Mouse (Mus musculus): ENCODE results near the gene Gng3. TPM values are rescaled to one million over a fixed set of nuclear protein-coding genes. Genes with fewer than 3 reads are reported as not detected.

The Gng3 gene
- polyA plus RNA-seq, 1 experiment from 2014 or later: 83.4 TPM

GRCm38 (mm10) chr19:8803879-8804660 lies 34.9 kb downstream of the Gng3 start:
- Histone ChIP-seq H3K4me1 (replicated peaks; ENCODE audit: control insufficient read depth, insufficient read depth, low read length) (peaks cover 8% of the 10 kb centered on the region), H3K27ac (ENCODE audit: low read depth, low read length) (0 out of 2 replicates have a peak overlapping the region, but pooled peaks have one; percentile 7), H3K4me3 (ENCODE audit: low read depth, low read length) (no peak overlapping the region), H3K9me3 (ENCODE audit: control insufficient read depth, low read length) (no peaks in the 10 kb centered on the region), H3K9ac (ENCODE audit: low read length) (no peak overlapping the region), H3K4me2 (ENCODE audit: low read depth, low read length, severe bottlenecking) (no peak overlapping the region), H3K27me3 (ENCODE audit: control insufficient read depth, insufficient read depth, low read length) (no peaks in the 10 kb centered on the region), H3K36me3 (ENCODE audit: control insufficient read depth, insufficient read depth, low read length) (no peaks in the 10 kb centered on the region; the same call in 1 of the 2 replicates)
- WGBS: 90% methylated on average over 11 of the region's 11 CpGs
- ATAC-seq (replicated peaks; ENCODE audit: low FRiP score) (no peak), DNase-seq (ENCODE audit: low spot score) (no peak)

- Histone ChIP-seq H3K4me3 (ENCODE audit: low read depth, low read length) (no peak overlapping the region), H3K27ac (ENCODE audit: low read depth, low read length) (no peak overlapping the region; the same call in 1 of the 2 replicates), H3K4me2 (ENCODE audit: low read depth, low read length, severe bottlenecking) (peak overlapping the region; percentile 52; the same call in 1 of the 2 replicates)
Measured at GRCm38 (mm10) chr19:8803204-8803780, 35.7 kb downstream of the Gng3 start.

GRCm38 (mm10) chr19:8802130-8802821 lies 36.7 kb downstream of the Gng3 start, which contains the start of gene Zbtb3:
Gene Zbtb3, plus strand, starts transcription at chr19:8802555.
- ATAC-seq (replicated peaks; ENCODE audit: low FRiP score): peak; percentile 98
- under 1% methylated on average over 30 of the region's 30 CpGs for WGBS
- Histone ChIP-seq H3K9me3 (ENCODE audit: control insufficient read depth, low read length) (no peaks in the 10 kb centered on the region), H3K27ac (ENCODE audit: low read depth, low read length) (peak within 1 kb of the TSS; percentile 79), H3K4me3 (ENCODE audit: low read depth, low read length) (peak within 1 kb of the TSS; percentile 55), H3K36me3 (ENCODE audit: control insufficient read depth, insufficient read depth, low read length) (no peaks in the 10 kb centered on the region; the same call in 1 of the 2 replicates), H3K4me2 (ENCODE audit: low read depth, low read length, severe bottlenecking) (peak within 1 kb of the TSS; percentile 65), H3K9ac (ENCODE audit: low read length) (peak within 1 kb of the TSS; percentile 60), H3K4me1 (replicated peaks; ENCODE audit: control insufficient read depth, insufficient read depth, low read length) (peaks cover 8% of the 10 kb centered on the region), H3K27me3 (ENCODE audit: control insufficient read depth, insufficient read depth, low read length) (no peaks in the 10 kb centered on the region)
- peak; percentile 95 for DNase-seq (ENCODE audit: low spot score)

More at GRCm38 (mm10) chr19:8803204-8803780, 35.7 kb downstream of the Gng3 start:
- H3K9ac ChIP-seq (ENCODE audit: low read length): peak overlapping the region; percentile 60; the same call in 1 of the 2 replicates
- no peaks in the 10 kb centered on the region for H3K9me3 ChIP-seq (ENCODE audit: control insufficient read depth, low read length)
- peaks cover 8% of the 10 kb centered on the region for H3K4me1 ChIP-seq (replicated peaks; ENCODE audit: control insufficient read depth, insufficient read depth, low read length)
- DNase-seq (ENCODE audit: low spot score): no peak
- no peak for ATAC-seq (replicated peaks; ENCODE audit: low FRiP score)
- no peaks in the 10 kb centered on the region for H3K27me3 ChIP-seq (ENCODE audit: control insufficient read depth, insufficient read depth, low read length)
- WGBS: 95% methylated on average over 9 of the region's 9 CpGs
- H3K36me3 ChIP-seq (ENCODE audit: control insufficient read depth, insufficient read depth, low read length): no peaks in the 10 kb centered on the region; the same call in 1 of the 2 replicates

- Histone ChIP-seq H3K36me3 (ENCODE audit: control insufficient read depth, insufficient read depth, low read length) (peaks cover 4% of the 10 kb centered on the region; the same call in 1 of the 2 replicates), H3K9me3 (ENCODE audit: control insufficient read depth, low read length) (no peaks in the 10 kb centered on the region), H3K9ac (ENCODE audit: low read length) (no peak overlapping the region), H3K27ac (ENCODE audit: low read depth, low read length) (no peak overlapping the region), H3K4me3 (ENCODE audit: low read depth, low read length) (peak overlapping the region; percentile 78; the same call in 1 of the 2 replicates), H3K4me2 (ENCODE audit: low read depth, low read length, severe bottlenecking) (peak overlapping the region; percentile 69), H3K27me3 (ENCODE audit: control insufficient read depth, insufficient read depth, low read length) (no peaks in the 10 kb centered on the region), H3K4me1 (replicated peaks; ENCODE audit: control insufficient read depth, insufficient read depth, low read length) (peaks cover 8% of the 10 kb centered on the region)
- ATAC-seq (replicated peaks; ENCODE audit: low FRiP score) (no peak), DNase-seq (ENCODE audit: low spot score) (no peak)
Measured at GRCm38 (mm10) chr19:8798947-8799315, 40.1 kb downstream of the Gng3 start.

- peak within 1 kb of the TSS; percentile 69 for H3K4me2 ChIP-seq (ENCODE audit: low read depth, low read length, severe bottlenecking)
Measured at GRCm38 (mm10) chr19:8798264-8798946, 40.6 kb downstream of the Gng3 start, which contains the start of gene Polr2g. Gene Polr2g, minus strand, starts transcription at chr19:8798577.

GRCm38 (mm10) chr19:8790171-8790570 lies 48.8 kb downstream of the Gng3 start:
- Histone ChIP-seq H3K4me3 (ENCODE audit: low read depth, low read length) (no peak overlapping the region), H3K9me3 (ENCODE audit: control insufficient read depth, low read length) (no peaks in the 10 kb centered on the region), H3K9ac (ENCODE audit: low read length) (no peak overlapping the region), H3K27me3 (ENCODE audit: control insufficient read depth, insufficient read depth, low read length) (no peaks in the 10 kb centered on the region), H3K36me3 (ENCODE audit: control insufficient read depth, insufficient read depth, low read length) (peaks cover 15% of the 10 kb centered on the region; the same call in 1 of the 2 replicates), H3K4me1 (replicated peaks; ENCODE audit: control insufficient read depth, insufficient read depth, low read length) (no peaks in the 10 kb centered on the region), H3K4me2 (ENCODE audit: low read depth, low read length, severe bottlenecking) (no peak overlapping the region), H3K27ac (ENCODE audit: low read depth, low read length) (no peak overlapping the region)
- ATAC-seq (replicated peaks; ENCODE audit: low FRiP score) (no peak), DNase-seq (ENCODE audit: low spot score) (no peak)
- 85% methylated on average over 7 of the region's 7 CpGs for WGBS

More at GRCm38 (mm10) chr19:8798264-8798946, 40.6 kb downstream of the Gng3 start, which contains the start of gene Polr2g:
- H3K27me3 ChIP-seq (ENCODE audit: control insufficient read depth, insufficient read depth, low read length): no peaks in the 10 kb centered on the region
- H3K4me3 ChIP-seq (ENCODE audit: low read depth, low read length): peak within 1 kb of the TSS; percentile 78
- peaks cover 8% of the 10 kb centered on the region; the same call in 1 of the 2 replicates for H3K36me3 ChIP-seq (ENCODE audit: control insufficient read depth, insufficient read depth, low read length)
- ATAC-seq (replicated peaks; ENCODE audit: low FRiP score) (peak; percentile 75), DNase-seq (ENCODE audit: low spot score) (peak; percentile 90)
- H3K9me3 ChIP-seq (ENCODE audit: control insufficient read depth, low read length): no peaks in the 10 kb centered on the region
- 0 out of 2 replicates have a peak within 1 kb of the TSS, but pooled peaks have one; percentile 31 for H3K27ac ChIP-seq (ENCODE audit: low read depth, low read length)
- peak within 1 kb of the TSS; percentile 81 for H3K9ac ChIP-seq (ENCODE audit: low read length)
- WGBS: 2% methylated on average over 25 of the region's 25 CpGs
- peaks cover 8% of the 10 kb centered on the region for H3K4me1 ChIP-seq (replicated peaks; ENCODE audit: control insufficient read depth, insufficient read depth, low read length)

- Histone ChIP-seq H3K36me3 (ENCODE audit: control insufficient read depth, insufficient read depth, low read length) (peaks cover 13% of the 10 kb centered on the region; the same call in 1 of the 2 replicates), H3K9me3 (ENCODE audit: control insufficient read depth, low read length) (no peaks in the 10 kb centered on the region), H3K9ac (ENCODE audit: low read length) (no peak overlapping the region), H3K4me1 (replicated peaks; ENCODE audit: control insufficient read depth, insufficient read depth, low read length) (no peaks in the 10 kb centered on the region), H3K27ac (ENCODE audit: low read depth, low read length) (no peak overlapping the region), H3K4me3 (ENCODE audit: low read depth, low read length) (no peak overlapping the region), H3K4me2 (ENCODE audit: low read depth, low read length, severe bottlenecking) (no peak overlapping the region), H3K27me3 (ENCODE audit: control insufficient read depth, insufficient read depth, low read length) (no peaks in the 10 kb centered on the region)
- no peak for ATAC-seq (replicated peaks; ENCODE audit: low FRiP score)
- no peak for DNase-seq (ENCODE audit: low spot score)
- WGBS: 65% methylated on average over 1 of the region's 1 CpGs
Measured at GRCm38 (mm10) chr19:8789171-8789570, 49.8 kb downstream of the Gng3 start.

- H3K36me3 ChIP-seq (ENCODE audit: control insufficient read depth, insufficient read depth, low read length): peaks cover 8% of the 10 kb centered on the region; the same call in 1 of the 2 replicates
- WGBS: 18% methylated on average over 3 of the region's 3 CpGs
- no peak overlapping the region for H3K4me2 ChIP-seq (ENCODE audit: low read depth, low read length, severe bottlenecking)
- H3K9me3 ChIP-seq (ENCODE audit: control insufficient read depth, low read length): no peaks in the 10 kb centered on the region
- H3K4me1 ChIP-seq (replicated peaks; ENCODE audit: control insufficient read depth, insufficient read depth, low read length): no peaks in the 10 kb centered on the region
- DNase-seq (ENCODE audit: low spot score) (no peak), ATAC-seq (replicated peaks; ENCODE audit: low FRiP score) (no peak)
- H3K9ac ChIP-seq (ENCODE audit: low read length): no peak overlapping the region
- H3K4me3 ChIP-seq (ENCODE audit: low read depth, low read length): no peak overlapping the region
- no peak overlapping the region for H3K27ac ChIP-seq (ENCODE audit: low read depth, low read length)
- no peaks in the 10 kb centered on the region for H3K27me3 ChIP-seq (ENCODE audit: control insufficient read depth, insufficient read depth, low read length)
Measured at GRCm38 (mm10) chr19:8788521-8788920, 50.5 kb downstream of the Gng3 start.

All from forebrain, embryonic 11.5 days (tissue).